Mouse (Mus musculus): ENCODE measurements around the gene Slc34a1. TPM values are rescaled to one million over a fixed set of nuclear protein-coding genes. Genes with fewer than 3 reads are reported as not detected.

Slc34a1 gene
- polyA plus RNA-seq, 1 experiment from 2014 or later: 0.04 TPM

DNA sequence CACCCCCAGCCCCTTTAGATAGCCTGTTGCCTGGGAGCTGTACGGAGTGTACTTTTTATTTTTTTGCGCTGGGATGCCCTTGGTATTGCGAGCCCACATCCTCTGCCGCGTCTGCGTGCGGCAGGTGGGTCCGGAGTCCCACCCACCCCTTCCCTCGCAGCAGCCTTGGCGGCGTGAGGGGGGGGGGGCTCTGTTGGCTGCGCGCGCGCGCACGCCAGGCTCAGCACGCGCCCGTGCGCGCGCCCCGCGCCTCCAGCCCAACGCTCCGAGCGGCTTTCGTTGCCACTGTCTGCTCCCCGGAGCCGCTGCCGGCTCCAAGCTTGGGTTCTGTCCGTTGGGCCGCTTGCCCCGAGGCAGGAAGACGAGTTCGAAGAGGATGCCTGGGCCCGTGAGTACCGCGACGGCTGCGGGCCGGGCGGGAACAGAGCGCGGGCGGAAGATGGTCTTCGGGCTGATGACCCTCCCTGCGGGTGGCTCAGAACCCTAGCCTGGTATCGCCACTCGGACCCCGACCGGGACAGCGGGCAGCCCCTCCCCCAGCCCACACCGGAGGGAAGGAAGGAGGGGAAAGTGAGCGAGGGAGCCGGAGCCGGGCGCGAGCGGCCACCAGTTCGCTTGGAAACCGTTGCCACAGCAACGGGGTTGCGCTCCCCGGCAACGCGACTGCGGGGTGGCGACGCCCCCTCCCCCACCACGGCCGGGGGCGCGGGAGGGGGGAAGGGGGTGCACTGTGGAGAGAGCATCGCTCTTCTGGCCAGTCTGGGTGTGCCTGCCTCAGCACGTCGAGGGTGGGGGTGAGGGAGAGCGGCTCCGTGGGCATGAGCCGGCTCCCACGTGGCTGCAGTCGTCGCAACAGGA, 66.3 kb downstream of the Slc34a1 start, which contains the start of gene Prr7:
Gene Prr7, plus strand, starts transcription at position 241 of the 858 bp plus-strand sequence.
- no peak within 1 kb of the TSS for H3K27ac ChIP-seq (ENCODE audit: low read depth, low read length)
- TF ChIP-seq CTCF (IDR thresholded peaks at IDR 0.05; ENCODE audit: low read depth): no peak
- peak within 1 kb of the TSS; percentile 87 for H3K4me2 ChIP-seq (replicated peaks; ENCODE audit: low read depth)
- peak within 1 kb of the TSS; percentile 54 for H3K4me3 ChIP-seq (ENCODE audit: low read depth, low read length)
- H3K27me3 ChIP-seq (replicated peaks; ENCODE audit: control insufficient read depth, insufficient read depth, low read length): peaks cover 10% of the 10 kb centered on the region; the same call in 1 of the 2 replicates
- H3K9ac ChIP-seq (ENCODE audit: low read depth, low read length): peak within 1 kb of the TSS; percentile 47; the same call in 1 of the 2 replicates
- no peaks in the 10 kb centered on the region for H3K9me3 ChIP-seq (ENCODE audit: control insufficient read depth)
- peaks cover 18% of the 10 kb centered on the region for H3K36me3 ChIP-seq (ENCODE audit: control insufficient read depth, insufficient read depth)
- under 1% methylated on average over 79 of the region's 84 CpGs for WGBS
- H3K4me1 ChIP-seq (replicated peaks; ENCODE audit: control insufficient read depth, insufficient read depth, low read length): no peaks in the 10 kb centered on the region
- peak; percentile 29; the same call in 1 of the 2 replicates for ATAC-seq

GRCm38 (mm10) chr13:55465184-55465583, 67.2 kb downstream of the Slc34a1 start:
- H3K4me1 ChIP-seq (replicated peaks; ENCODE audit: control insufficient read depth, insufficient read depth, low read length): no peaks in the 10 kb centered on the region
- H3K4me2 ChIP-seq (replicated peaks; ENCODE audit: low read depth): no peak overlapping the region
- no peak for TF ChIP-seq CTCF (IDR thresholded peaks at IDR 0.05; ENCODE audit: low read depth)
- no peak overlapping the region for H3K27ac ChIP-seq (ENCODE audit: low read depth, low read length)
- peaks cover 9% of the 10 kb centered on the region for H3K36me3 ChIP-seq (ENCODE audit: control insufficient read depth, insufficient read depth)
- WGBS: 52% methylated on average over 3 of the region's 3 CpGs
- H3K27me3 ChIP-seq (replicated peaks; ENCODE audit: control insufficient read depth, insufficient read depth, low read length): peaks cover 13% of the 10 kb centered on the region; the same call in 1 of the 2 replicates
- peak overlapping the region; percentile 54; the same call in 1 of the 2 replicates for H3K4me3 ChIP-seq (ENCODE audit: low read depth, low read length)
- no peaks in the 10 kb centered on the region for H3K9me3 ChIP-seq (ENCODE audit: control insufficient read depth)
- no peak overlapping the region for H3K9ac ChIP-seq (ENCODE audit: low read depth, low read length)
- ATAC-seq: no peak

Small RNA genes lying within 50 kb of the gene (microRNA-seq; reads per million reads assigned to microRNA genes)
- gene Mir6943: not detected

Other genes with a start within 250 kb of the Slc34a1 start
- gene Fgfr4, start 245.5 kb upstream of the Slc34a1 start, polyA plus RNA-seq (2015; fragmentation: Nextera tagmentation; extraction: Ambion mirVana): 3.8 and 4.0 TPM in 2 replicates
- 37.4 and 38.0 TPM in 2 replicates for gene Nsd1, start 188.4 kb upstream of the Slc34a1 start, polyA plus RNA-seq (2015; fragmentation: Nextera tagmentation; extraction: Ambion mirVana)
- 540 and 567 TPM in 2 replicates for gene Prelid1, start 77.7 kb upstream of the Slc34a1 start, polyA plus RNA-seq (2015; fragmentation: Nextera tagmentation; extraction: Ambion mirVana)
- gene Rab24, start 76.2 kb upstream of the Slc34a1 start, polyA plus RNA-seq (2015; fragmentation: Nextera tagmentation; extraction: Ambion mirVana): 142 and 156 TPM in 2 replicates
- gene Mxd3, start 68.4 kb upstream of the Slc34a1 start, polyA plus RNA-seq (2015; fragmentation: Nextera tagmentation; extraction: Ambion mirVana): 7.8 and 8.5 TPM in 2 replicates
- 85.3 and 93.0 TPM in 2 replicates for gene Lman2, start 35.4 kb upstream of the Slc34a1 start, polyA plus RNA-seq (2015; fragmentation: Nextera tagmentation; extraction: Ambion mirVana)
- gene Rgs14, start 28.5 kb upstream of the Slc34a1 start, polyA plus RNA-seq (2015; fragmentation: Nextera tagmentation; extraction: Ambion mirVana): 1.2 and 1.3 TPM in 2 replicates
- gene Pfn3, start 17.0 kb downstream of the Slc34a1 start, polyA plus RNA-seq (2015; fragmentation: Nextera tagmentation; extraction: Ambion mirVana): not detected in 2 replicates
- 1.2 and 2.3 TPM in 2 replicates for gene F12, start 28.6 kb downstream of the Slc34a1 start, polyA plus RNA-seq (2015; fragmentation: Nextera tagmentation; extraction: Ambion mirVana)
- gene Grk6, start 46.9 kb downstream of the Slc34a1 start, polyA plus RNA-seq (2015; fragmentation: Nextera tagmentation; extraction: Ambion mirVana): 10.5 and 11.4 TPM in 2 replicates
- gene Prr7, start 66.1 kb downstream of the Slc34a1 start, polyA plus RNA-seq (2015; fragmentation: Nextera tagmentation; extraction: Ambion mirVana): 0.14 and 0.27 TPM in 2 replicates
- gene Dbn1, start 89.9 kb downstream of the Slc34a1 start, polyA plus RNA-seq (2015; fragmentation: Nextera tagmentation; extraction: Ambion mirVana): 31.3 and 34.8 TPM in 2 replicates
- 131 and 142 TPM in 2 replicates for gene Pdlim7, start 115.5 kb downstream of the Slc34a1 start, polyA plus RNA-seq (2015; fragmentation: Nextera tagmentation; extraction: Ambion mirVana)
- 1.5 and 1.6 TPM in 2 replicates for gene Dok3, start 131.1 kb downstream of the Slc34a1 start, polyA plus RNA-seq (2015; fragmentation: Nextera tagmentation; extraction: Ambion mirVana)
- gene Ddx41, start 138.5 kb downstream of the Slc34a1 start, polyA plus RNA-seq (2015; fragmentation: Nextera tagmentation; extraction: Ambion mirVana): 23.2 and 25.8 TPM in 2 replicates
- gene Fam193b, start 172.9 kb downstream of the Slc34a1 start, polyA plus RNA-seq (2015; fragmentation: Nextera tagmentation; extraction: Ambion mirVana): 10.3 and 12.3 TPM in 2 replicates
- gene Tmed9, start 175.5 kb downstream of the Slc34a1 start, polyA plus RNA-seq (2015; fragmentation: Nextera tagmentation; extraction: Ambion mirVana): 57.3 and 63.3 TPM in 2 replicates
- 13.9 and 14.3 TPM in 2 replicates for gene B4galt7, start 201.7 kb downstream of the Slc34a1 start, polyA plus RNA-seq (2015; fragmentation: Nextera tagmentation; extraction: Ambion mirVana)
- 24.8 and 26.9 TPM in 2 replicates for gene Caml, start 224.8 kb downstream of the Slc34a1 start, polyA plus RNA-seq (2015; fragmentation: Nextera tagmentation; extraction: Ambion mirVana)
- gene Ddx46, start 236.8 kb downstream of the Slc34a1 start, polyA plus RNA-seq (2015; fragmentation: Nextera tagmentation; extraction: Ambion mirVana): 15.6 and 16.6 TPM in 2 replicates

Measured in intestine, postnatal 0 days (tissue).